Mouse (Mus musculus) hindbrain, embryonic 13.5 days (tissue): ENCODE results near the gene Pde10a. TPM values are rescaled to one million over a fixed set of nuclear protein-coding genes. Genes with fewer than 3 reads are reported as not detected.

Source experiments
- ATAC-seq: fragments of 200-750 bp; cut with Nextera tagmentation; 2 replicates; pipeline ENCODE4 v1.8.0; 2017; ENCODE audit warnings: moderate TSS enrichment; ENCODE audit not compliant: low FRiP score
- H3K27ac ChIP-seq: fragments of 300-500 bp; sonication (generic); 2 replicates; pipeline ENCODE4 v1.5.1; 2015; ENCODE audit warnings: inconsistent platforms, mild to moderate bottlenecking, moderate library complexity
- H3K27me3 ChIP-seq: fragments of 300-500 bp; sonication (generic); 2 replicates; pipeline ENCODE4 v1.6.1; 2015; ENCODE audit warnings: mild to moderate bottlenecking, inconsistent platforms
- H3K36me3 ChIP-seq: fragments of 300-500 bp; sonication (generic); 2 replicates; pipeline ENCODE4 v1.6.1; 2015; ENCODE audit warnings: mild to moderate bottlenecking, inconsistent platforms
- H3K4me1 ChIP-seq: fragments of 300-500 bp; sonication (generic); replicated peaks from 2 replicates; pipeline ENCODE4 v1.6.1; 2015; ENCODE audit warnings: inconsistent platforms
- H3K4me2 ChIP-seq: fragments of 300-500 bp; sonication (generic); 2 replicates; pipeline ENCODE4 v1.6.1; 2015; ENCODE audit warnings: inconsistent platforms, mild to moderate bottlenecking, moderate library complexity
- H3K4me3 ChIP-seq: fragments of 300-500 bp; sonication (generic); 2 replicates; pipeline ENCODE4 v1.5.1; 2015; ENCODE audit warnings: mild to moderate bottlenecking, inconsistent platforms
- H3K9ac ChIP-seq: fragments of 300-500 bp; sonication (generic); 2 replicates; pipeline ENCODE4 v1.6.1; 2015; ENCODE audit warnings: mild to moderate bottlenecking, inconsistent platforms
- H3K9me3 ChIP-seq: fragments of 300-500 bp; sonication (generic); 2 replicates; pipeline ENCODE4 v1.6.1; 2016; ENCODE audit warnings: inconsistent platforms
- WGBS: fragments of 180-500 bp; shearing (Covaris S2); methylation state at CpG from one replicate; pipeline ENCODE4 v1.1.7; 2015; 5-methylcytosine and 5-hydroxymethylcytosine counted together
- polyA plus RNA-seq: library from polyadenylated mRNA; unstranded; fragments of >200 nt; fragmentation: Nextera tagmentation; extraction: Ambion mirVana; gene quantifications from 2 replicates; pipeline ENCODE4 v1.2.1, GENCODE M21; 2015

Pde10a gene
- polyA plus RNA-seq, 1 experiment from 2014 or later: 14.5 TPM

GRCm38 (mm10) chr17:9033511-9033910 lies 508.3 kb downstream of the Pde10a start:
- no peaks in the 10 kb centered on the region for H3K36me3 ChIP-seq
- H3K9me3 ChIP-seq: no peaks in the 10 kb centered on the region
- peaks cover 22% of the 10 kb centered on the region for H3K4me1 ChIP-seq
- 83% methylated on average over 5 of the region's 5 CpGs for WGBS
- no peak overlapping the region for H3K9ac ChIP-seq
- H3K27me3 ChIP-seq: no peaks in the 10 kb centered on the region
- no peak for ATAC-seq
- H3K4me3 ChIP-seq: no peak overlapping the region
- H3K27ac ChIP-seq: no peak overlapping the region
- no peak overlapping the region for H3K4me2 ChIP-seq

- Histone ChIP-seq H3K27ac (no peak overlapping the region), H3K9me3 (no peaks in the 10 kb centered on the region), H3K36me3 (no peaks in the 10 kb centered on the region), H3K4me1 (peaks cover 22% of the 10 kb centered on the region), H3K9ac (no peak overlapping the region), H3K27me3 (no peaks in the 10 kb centered on the region), H3K4me3 (no peak overlapping the region), H3K4me2 (no peak overlapping the region)
- ATAC-seq: no peak
- 73% methylated on average over 8 of the region's 8 CpGs for WGBS
Observed at GRCm38 (mm10) chr17:9035561-9036348, 510.6 kb downstream of the Pde10a start.

Other genes with a start within 250 kb of the Pde10a start
- 241 and 254 TPM in 2 replicates for gene Mpc1, start 242.5 kb upstream of the Pde10a start, polyA plus RNA-seq
- 151 and 154 TPM in 2 replicates for gene Sft2d1, start 214.3 kb upstream of the Pde10a start, polyA plus RNA-seq
- gene Prr18, start 187.9 kb upstream of the Pde10a start, polyA plus RNA-seq: 9.6 TPM in 2 replicates
- 0.38 and 0.62 TPM in 2 replicates for gene T2, start 169.4 kb upstream of the Pde10a start, polyA plus RNA-seq
- 0.44 and 0.52 TPM in 2 replicates for gene T, start 90.9 kb upstream of the Pde10a start, polyA plus RNA-seq
- not detected in 2 replicates for gene Gm17087, start 41.6 kb downstream of the Pde10a start, polyA plus RNA-seq